Mouse (Mus musculus) forebrain, embryonic 16.5 days (tissue): ENCODE data around the gene Gtpbp6. TPM values are rescaled to one million over a fixed set of nuclear protein-coding genes. Genes with fewer than 3 reads are reported as not detected.

Source experiments
- ATAC-seq: fragments of 200-750 bp; cut with Nextera tagmentation; 2 replicates; pipeline ENCODE4 v1.8.0; 2017; ENCODE audit warnings: mild to moderate bottlenecking, moderate library complexity
- H3K27ac ChIP-seq: fragments of 300-500 bp; sonication (generic); 2 replicates; pipeline ENCODE4 v1.5.1; 2014; ENCODE audit warnings: low read length, control low read depth
- H3K27me3 ChIP-seq: fragments of 300-500 bp; sonication (generic); replicated peaks from 2 replicates; pipeline ENCODE4 v1.6.1; 2014; ENCODE audit warnings: low read length; ENCODE audit not compliant: control insufficient read depth, insufficient read depth
- H3K36me3 ChIP-seq: fragments of 300-500 bp; sonication (generic); 2 replicates; pipeline ENCODE4 v1.6.1; 2014; ENCODE audit not compliant: control insufficient read depth, insufficient read depth
- H3K4me1 ChIP-seq: fragments of 300-500 bp; sonication (generic); replicated peaks from 2 replicates; pipeline ENCODE4 v1.6.1; 2014; ENCODE audit warnings: low read length; ENCODE audit not compliant: control insufficient read depth, insufficient read depth
- H3K4me2 ChIP-seq: fragments of 300-500 bp; sonication (generic); 2 replicates; pipeline ENCODE4 v1.6.1; 2014; ENCODE audit warnings: mild to moderate bottlenecking, low read length, control low read depth
- H3K4me3 ChIP-seq: fragments of 300-500 bp; sonication (generic); replicated peaks from 2 replicates; pipeline ENCODE4 v1.5.1; 2014; ENCODE audit warnings: mild to moderate bottlenecking, low read length, control low read depth
- H3K9ac ChIP-seq: fragments of 300-500 bp; sonication (generic); replicated peaks from 2 replicates; pipeline ENCODE4 v1.6.1; 2014; ENCODE audit warnings: low read depth, low read length, control low read depth
- H3K9me3 ChIP-seq: fragments of 300-500 bp; sonication (generic); 2 replicates; pipeline ENCODE4 v1.6.1; 2016; ENCODE audit warnings: low read length; ENCODE audit not compliant: control insufficient read depth
- WGBS: fragments of 180-500 bp; shearing (Covaris S2); extraction: QIAGEN DNeasy Blood & Tissue Kit; methylation state at CpG from one replicate; pipeline ENCODE4 v1.1.7; 2014; 5-methylcytosine and 5-hydroxymethylcytosine counted together
- polyA plus RNA-seq: library from polyadenylated mRNA; unstranded; fragments of >200 nt; fragmentation: Nextera tagmentation; extraction: Ambion mirVana; gene quantifications from 2 replicates; pipeline ENCODE4 v1.2.1, GENCODE M21; 2015

Gtpbp6 gene
- polyA plus RNA-seq, 1 experiment from 2014 or later = 68.9 TPM

DNA sequence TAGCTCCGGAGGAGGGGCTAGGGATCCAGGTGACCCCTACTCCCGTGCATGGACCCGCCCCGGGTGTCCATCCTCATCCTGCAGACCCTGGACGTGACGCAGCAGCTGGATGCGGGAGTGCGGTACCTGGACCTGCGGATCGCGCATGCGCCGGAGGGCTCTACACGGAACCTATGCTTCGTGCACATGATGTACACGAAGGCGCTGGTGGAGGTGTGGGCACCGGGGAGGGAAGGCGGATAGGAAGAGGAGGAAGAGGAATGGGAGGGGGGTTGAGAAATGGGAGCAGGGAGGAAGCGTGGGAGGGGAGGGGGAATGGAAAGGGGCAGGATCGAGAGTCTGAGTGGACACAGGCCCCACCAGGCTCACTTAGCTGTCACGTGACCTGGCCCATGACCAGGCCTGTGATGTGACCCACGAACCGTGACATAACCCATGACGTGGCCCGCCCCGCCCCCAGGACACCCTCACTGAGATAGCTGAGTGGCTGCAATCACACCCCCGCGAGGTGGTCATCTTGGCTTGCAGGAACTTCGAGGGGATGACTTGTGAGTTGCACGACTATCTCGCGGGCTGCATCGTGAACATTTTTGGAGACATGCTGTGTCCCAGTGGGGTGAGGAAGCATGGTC is 6.2 kb downstream of the Gtpbp6 start:
- no peaks in the 10 kb centered on the region for H3K27me3 ChIP-seq
- H3K9me3 ChIP-seq = 0 out of 2 replicates have a peak, but pooled peaks cover 2% of the 10 kb centered on the region
- H3K27ac ChIP-seq = no peak overlapping the region
- 19% methylated on average over 34 of the region's 34 CpGs for WGBS
- H3K4me1 ChIP-seq = peaks cover 25% of the 10 kb centered on the region
- ATAC-seq = peak; percentile 41
- H3K4me2 ChIP-seq = peak overlapping the region; percentile 63
- H3K4me3 ChIP-seq = peak overlapping the region; percentile 37
- H3K9ac ChIP-seq = peak overlapping the region; percentile 40
- H3K36me3 ChIP-seq = peaks cover 32% of the 10 kb centered on the region

GRCm38 (mm10) chr5:110100921-110101631 is 6.9 kb downstream of the Gtpbp6 start:
- H3K27ac ChIP-seq = no peak overlapping the region
- H3K9me3 ChIP-seq = 0 out of 2 replicates have a peak, but pooled peaks cover 2% of the 10 kb centered on the region
- peak overlapping the region; percentile 40 for H3K9ac ChIP-seq
- H3K4me3 ChIP-seq = peak overlapping the region; percentile 37
- peak; percentile 8 for ATAC-seq
- H3K27me3 ChIP-seq = no peaks in the 10 kb centered on the region
- 1% methylated on average over 36 of the region's 37 CpGs for WGBS
- H3K4me2 ChIP-seq = peak overlapping the region; percentile 63
- peaks cover 32% of the 10 kb centered on the region for H3K36me3 ChIP-seq
- H3K4me1 ChIP-seq = peaks cover 17% of the 10 kb centered on the region

DNA sequence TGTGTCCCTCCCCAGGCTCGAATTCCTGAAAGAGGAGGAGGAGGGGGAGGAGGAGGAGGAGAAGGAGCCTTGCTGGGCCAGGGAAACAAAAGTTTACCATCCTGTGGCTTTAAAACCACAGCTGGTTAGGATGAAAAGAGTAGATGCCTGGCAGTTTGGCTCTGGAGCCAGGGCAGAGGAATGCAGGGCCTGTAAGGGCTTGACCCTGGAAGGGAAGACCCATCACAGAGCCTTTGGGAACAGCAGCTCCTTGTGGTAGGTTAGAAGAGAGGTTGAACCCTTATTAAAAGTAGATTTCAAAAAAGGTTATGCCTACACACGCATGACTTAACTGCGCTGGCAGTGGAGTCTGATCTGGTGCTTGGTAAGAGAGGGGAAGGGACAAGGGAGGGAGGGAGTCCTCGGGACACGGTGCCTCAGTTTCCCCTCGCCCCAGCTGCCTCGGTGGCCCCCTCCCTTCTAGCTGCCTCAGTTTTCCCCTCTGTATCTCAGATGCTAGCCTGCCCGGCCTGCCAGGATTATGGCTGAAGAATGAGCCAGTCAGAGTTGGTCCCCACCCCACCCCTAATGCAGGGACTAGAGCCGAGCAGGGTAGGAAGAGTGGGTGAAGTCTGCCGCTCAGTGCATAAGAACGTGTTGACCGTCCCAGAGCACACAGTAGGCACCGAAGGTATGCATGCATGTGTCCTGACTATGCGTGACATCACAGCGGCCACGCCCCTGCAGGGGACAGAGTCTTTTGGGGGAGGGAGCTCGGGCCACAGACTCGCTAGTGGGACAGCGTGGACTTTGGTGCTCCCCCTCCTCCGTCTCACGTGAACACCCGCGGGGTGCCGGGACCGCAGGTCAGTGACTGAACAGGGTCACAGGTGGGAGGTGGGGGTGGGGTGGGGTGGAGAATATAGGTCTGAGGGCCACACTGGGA is 8.1 kb downstream of the Gtpbp6 start, which contains the start of gene Plcxd1:
Gene Plcxd1 (plus strand): TSS at position 314 of the 925 bp plus-strand sequence.
- Histone ChIP-seq H3K9me3 (0 out of 2 replicates have a peak, but pooled peaks cover under 1% of the 10 kb centered on the region), H3K4me1 (peaks cover 18% of the 10 kb centered on the region), H3K9ac (no peak within 1 kb of the TSS), H3K36me3 (peaks cover 23% of the 10 kb centered on the region), H3K27me3 (no peaks in the 10 kb centered on the region), H3K4me2 (peak within 1 kb of the TSS; percentile 63), H3K4me3 (peak within 1 kb of the TSS; percentile 37), H3K27ac (no peak within 1 kb of the TSS)
- 6% methylated on average over 25 of the region's 25 CpGs for WGBS
- peak; percentile 16; the same call in 1 of the 2 replicates for ATAC-seq

DNA sequence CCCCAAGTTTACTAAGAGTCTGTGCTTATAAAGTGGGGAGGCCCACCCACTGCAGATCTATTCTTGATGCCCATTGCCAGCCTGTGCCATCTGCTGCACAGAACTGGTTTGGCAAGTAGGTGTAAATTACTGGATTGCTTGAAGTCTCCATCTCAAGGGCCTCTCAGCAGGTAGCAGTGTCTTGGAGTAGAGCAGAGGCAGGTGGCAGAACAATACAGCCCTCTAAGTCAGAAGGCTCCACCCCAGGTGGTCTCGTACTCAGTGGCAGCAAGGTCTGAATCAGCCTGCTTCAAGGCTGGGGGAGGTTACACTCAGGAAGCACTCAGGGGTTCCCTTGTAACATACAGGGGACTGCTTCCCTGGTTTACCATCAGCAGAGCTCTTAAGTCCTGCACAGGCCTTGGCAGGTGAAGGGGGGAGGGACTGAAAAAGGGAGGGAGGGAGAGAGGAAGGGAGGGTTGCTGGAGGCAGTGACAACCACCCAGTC is 9.0 kb downstream of the Gtpbp6 start:
- no peak overlapping the region for H3K4me2 ChIP-seq
- no peak for ATAC-seq
- no peaks in the 10 kb centered on the region for H3K9me3 ChIP-seq
- WGBS = 29% methylated on average over 1 of the region's 1 CpGs
- no peak overlapping the region for H3K27ac ChIP-seq
- peaks cover 22% of the 10 kb centered on the region for H3K4me1 ChIP-seq
- H3K9ac ChIP-seq = no peak overlapping the region
- no peak overlapping the region for H3K4me3 ChIP-seq
- H3K27me3 ChIP-seq = no peaks in the 10 kb centered on the region
- H3K36me3 ChIP-seq = peaks cover 14% of the 10 kb centered on the region

DNA sequence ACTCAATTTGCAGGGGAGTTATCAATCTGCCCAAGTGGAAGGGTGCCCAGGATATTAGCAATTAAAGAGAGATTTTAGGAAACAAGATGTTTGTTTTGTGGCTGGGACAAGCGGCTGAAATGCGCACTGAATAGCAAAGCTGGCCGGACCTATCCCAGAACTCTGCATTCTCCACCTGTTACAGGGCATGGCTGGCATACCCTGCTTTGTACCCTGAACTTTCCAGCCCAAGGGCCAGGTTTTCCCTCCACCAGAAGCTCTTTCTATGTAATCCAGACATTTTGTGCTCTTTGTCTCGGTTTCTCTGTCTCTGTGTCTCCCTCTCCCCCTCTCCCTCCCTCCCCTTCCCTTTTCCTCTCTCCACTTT is 13.2 kb downstream of the Gtpbp6 start:
- 1% methylated on average over 4 of the region's 4 CpGs for WGBS
- ATAC-seq = peak; percentile 9; the same call in 1 of the 2 replicates
- no peak overlapping the region for H3K27ac ChIP-seq
- no peaks in the 10 kb centered on the region for H3K9me3 ChIP-seq
- peaks cover 7% of the 10 kb centered on the region for H3K4me1 ChIP-seq
- H3K36me3 ChIP-seq = no peaks in the 10 kb centered on the region
- peak overlapping the region; percentile 58 for H3K4me2 ChIP-seq
- no peaks in the 10 kb centered on the region for H3K27me3 ChIP-seq
- peak overlapping the region; percentile 57 for H3K9ac ChIP-seq
- peak overlapping the region; percentile 52 for H3K4me3 ChIP-seq

DNA sequence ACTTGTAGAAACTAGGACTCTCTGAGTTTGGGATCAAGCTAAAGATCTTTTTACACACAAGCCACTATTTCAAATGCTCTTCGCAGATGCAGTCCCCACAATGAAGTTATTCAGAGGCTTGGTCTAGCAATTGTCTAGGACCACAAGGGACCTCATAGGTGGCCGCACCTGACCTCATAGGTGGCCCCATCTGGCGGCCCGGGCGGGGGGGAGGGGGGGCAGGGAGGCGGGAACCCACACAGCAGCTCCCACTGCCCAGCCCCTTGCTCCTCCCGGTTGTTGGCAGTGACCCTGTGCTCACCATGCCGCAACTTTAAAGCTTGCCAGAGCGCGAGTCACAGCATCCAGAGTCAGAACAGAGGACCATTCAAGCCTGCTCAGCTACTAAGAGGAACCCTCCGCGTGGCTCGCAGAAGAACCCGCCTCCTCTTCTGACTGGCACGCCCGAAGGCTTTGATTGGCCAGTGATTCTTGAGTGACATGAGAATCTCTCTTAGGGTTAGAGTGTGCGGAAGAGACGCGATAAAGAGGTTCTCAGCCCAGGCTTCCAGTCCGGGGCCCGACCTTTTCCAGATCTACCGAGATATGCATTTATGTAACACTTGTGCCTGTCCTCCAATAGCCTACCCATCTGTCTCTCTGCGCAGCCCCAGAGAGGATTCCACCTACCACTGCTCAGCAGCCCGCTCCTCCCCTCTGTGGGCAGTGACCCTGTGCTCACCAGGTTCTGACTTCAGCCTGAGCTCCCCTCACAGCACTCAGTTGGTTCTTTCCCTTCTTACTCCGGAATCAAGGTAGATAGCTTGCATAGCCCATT is 13.8 kb downstream of the Gtpbp6 start, which contains the start of gene Gm35315:
Gene Gm35315 (minus strand): TSS at position 391 of the 817 bp plus-strand sequence.
- WGBS = under 1% methylated on average over 24 of the region's 25 CpGs
- no peak within 1 kb of the TSS for H3K27ac ChIP-seq
- peak within 1 kb of the TSS; percentile 52 for H3K4me3 ChIP-seq

DNA sequence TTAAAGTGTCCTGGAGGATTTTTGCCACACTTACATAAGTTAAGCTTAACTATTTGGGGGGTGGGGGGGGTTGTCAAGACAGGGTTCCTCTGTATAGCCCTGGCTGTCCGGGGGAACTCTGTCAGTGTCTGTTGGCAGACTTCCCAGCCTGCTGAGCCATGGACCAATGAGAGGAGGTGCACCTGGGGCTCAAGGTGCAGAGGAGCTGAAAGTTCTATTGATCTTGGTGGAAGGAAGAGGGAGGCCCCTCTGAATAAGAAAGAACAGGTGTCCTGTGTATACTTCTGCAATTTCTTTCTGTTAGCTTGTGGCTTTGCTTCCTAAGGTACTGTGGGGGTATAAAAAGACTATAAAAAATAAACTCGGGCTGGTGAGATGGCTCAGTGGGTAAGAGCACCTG is 16.5 kb downstream of the Gtpbp6 start:
- 62% methylated on average over 2 of the region's 2 CpGs for WGBS
- Histone ChIP-seq H3K27me3 (no peaks in the 10 kb centered on the region), H3K4me3 (no peak overlapping the region), H3K9ac (no peak overlapping the region), H3K9me3 (no peaks in the 10 kb centered on the region), H3K4me2 (no peak overlapping the region), H3K4me1 (peaks cover 7% of the 10 kb centered on the region), H3K36me3 (no peaks in the 10 kb centered on the region), H3K27ac (no peak overlapping the region)
- ATAC-seq = no peak

More for the DNA sequence above, 13.8 kb downstream of the Gtpbp6 start, which contains the start of gene Gm35315:
- ATAC-seq = peak; percentile 98
- Histone ChIP-seq H3K4me2 (peak within 1 kb of the TSS; percentile 58), H3K4me1 (peaks cover 7% of the 10 kb centered on the region), H3K36me3 (no peaks in the 10 kb centered on the region), H3K27me3 (no peaks in the 10 kb centered on the region), H3K9me3 (no peaks in the 10 kb centered on the region), H3K9ac (peak within 1 kb of the TSS; percentile 57)

- Histone ChIP-seq H3K4me2 (no peak overlapping the region), H3K4me1 (no peaks in the 10 kb centered on the region), H3K27ac (no peak overlapping the region), H3K27me3 (no peaks in the 10 kb centered on the region), H3K9ac (no peak overlapping the region), H3K4me3 (no peak overlapping the region), H3K36me3 (no peaks in the 10 kb centered on the region), H3K9me3 (peaks cover 4% of the 10 kb centered on the region; the same call in 1 of the 2 replicates)
- no peak for ATAC-seq
- 41% methylated on average over 14 of the region's 14 CpGs for WGBS
Measured at GRCm38 (mm10) chr5:110086161-110086866, 21.7 kb downstream of the Gtpbp6 start.
